Comparison of ENCODE assay signal across 34 mouse cellular contexts in genomic region chr9:104021026-104021425, GRCm38 (mm10). TPM values are rescaled to one million over a fixed set of nuclear protein-coding genes. Genes with fewer than 3 reads are reported as not detected.
"Had no signal": no experiment of that assay in that cellular context is flagged by ENCODE, and none has a peak within 500 bp of the region (broad histone marks: within the 10 kb centered on the region; RNA-seq: fewer than 3 reads in every experiment).

No protein-coding gene starts in this region.

- H3K27me3 ChIP-seq: embryonic facial prominence, embryonic 12.5 days; embryonic facial prominence, embryonic 13.5 days; embryonic facial prominence, embryonic 15.5 days; forebrain, embryonic 12.5 days; forebrain, embryonic 13.5 days; forebrain, embryonic 15.5 days had no signal

- H3K4me1 ChIP-seq: embryonic facial prominence, embryonic 10.5 days; embryonic facial prominence, embryonic 12.5 days; embryonic facial prominence, embryonic 13.5 days; embryonic facial prominence, embryonic 15.5 days; forebrain, embryonic 10.5 days; forebrain, embryonic 12.5 days; forebrain, embryonic 13.5 days; forebrain, embryonic 15.5 days had no signal

- DNase-seq: cerebellum, adult 18-20 months; cerebellum, adult 2 months; cerebellum, adult 8-10 months; cerebellum, adult 9-10 months; cerebellum, adult 9-11 months; cerebellum, postnatal 10 days; cerebellum, postnatal 14 days; cerebellum, postnatal 25 days; cerebellum, postnatal 36 days; embryo, embryonic 11 days; forebrain, postnatal 0 days; gastrocnemius, adult 2 months; gastrocnemius, postnatal 10 days; gastrocnemius, postnatal 14 days; gastrocnemius, postnatal 25 days; gastrocnemius, postnatal 36 days; heart, adult 18-20 months had no signal

- H3K4me2 ChIP-seq: embryonic facial prominence, embryonic 12.5 days; embryonic facial prominence, embryonic 13.5 days; embryonic facial prominence, embryonic 15.5 days; forebrain, embryonic 12.5 days; forebrain, embryonic 13.5 days; forebrain, embryonic 15.5 days had no signal

- H3K9me3 ChIP-seq: embryonic facial prominence, embryonic 10.5 days; embryonic facial prominence, embryonic 12.5 days; embryonic facial prominence, embryonic 13.5 days; embryonic facial prominence, embryonic 15.5 days; forebrain, embryonic 10.5 days; forebrain, embryonic 12.5 days; forebrain, embryonic 13.5 days; forebrain, embryonic 15.5 days had no signal

- ATAC-seq: forebrain, embryonic 13.5 days; forebrain, embryonic 14.5 days; forebrain, embryonic 15.5 days; forebrain, embryonic 16.5 days; forebrain, postnatal 0 days had no signal

- H3K27ac ChIP-seq: embryonic facial prominence, embryonic 10.5 days; embryonic facial prominence, embryonic 12.5 days; embryonic facial prominence, embryonic 13.5 days; embryonic facial prominence, embryonic 15.5 days; forebrain, embryonic 10.5 days; forebrain, embryonic 12.5 days; forebrain, embryonic 13.5 days; forebrain, embryonic 15.5 days; gastrocnemius, adult 2 months had no signal

- H3K4me3 ChIP-seq: embryonic facial prominence, embryonic 10.5 days; embryonic facial prominence, embryonic 12.5 days; embryonic facial prominence, embryonic 13.5 days; embryonic facial prominence, embryonic 15.5 days; erythroblast, embryonic 14.5 days; forebrain, embryonic 10.5 days; forebrain, embryonic 12.5 days; forebrain, embryonic 13.5 days; forebrain, embryonic 15.5 days; gastrocnemius, adult 2 months had no signal

- H3K9ac ChIP-seq: embryonic facial prominence, embryonic 12.5 days; embryonic facial prominence, embryonic 13.5 days; embryonic facial prominence, embryonic 15.5 days; forebrain, embryonic 12.5 days; forebrain, embryonic 13.5 days; forebrain, embryonic 15.5 days; forebrain, postnatal 0 days had no signal

RNA-seq across cellular contexts. Expression of gene Nphp3, which starts 18.7 kb away (rescaled TPM):
- polyA plus RNA-seq: erythroblast, embryonic 14.5 days had no signal

RNA-seq across cellular contexts. Expression of gene Gm28305, which starts 19.4 kb away (rescaled TPM):
- polyA plus RNA-seq: cerebellum, adult 2 months; cortical plate, adult 2 months; embryonic facial prominence, embryonic 10.5 days; embryonic facial prominence, embryonic 11.5 days; embryonic facial prominence, embryonic 12.5 days; embryonic facial prominence, embryonic 13.5 days; embryonic facial prominence, embryonic 14.5 days; embryonic facial prominence, embryonic 15.5 days; erythroblast, embryonic 14.5 days; forebrain, embryonic 10.5 days; forebrain, embryonic 11.5 days; forebrain, embryonic 12.5 days; forebrain, embryonic 13.5 days; forebrain, embryonic 14.5 days; forebrain, embryonic 15.5 days; forebrain, embryonic 16.5 days; forebrain, postnatal 0 days; frontal cortex, adult 2 months; gonadal fat pad, adult 2 months had no signal

RNA-seq across cellular contexts. Expression of gene Acad11, which starts 42.2 kb away (rescaled TPM):
- polyA plus RNA-seq: erythroblast, embryonic 14.5 days had no signal
